Mouse (Mus musculus): ENCODE results near the gene Trim63. TPM values are rescaled to one million over a fixed set of nuclear protein-coding genes. Genes with fewer than 3 reads are reported as not detected.

Gene Trim63
- polyA plus RNA-seq, 1 experiment from 2014 or later = 0.11 TPM

DNA sequence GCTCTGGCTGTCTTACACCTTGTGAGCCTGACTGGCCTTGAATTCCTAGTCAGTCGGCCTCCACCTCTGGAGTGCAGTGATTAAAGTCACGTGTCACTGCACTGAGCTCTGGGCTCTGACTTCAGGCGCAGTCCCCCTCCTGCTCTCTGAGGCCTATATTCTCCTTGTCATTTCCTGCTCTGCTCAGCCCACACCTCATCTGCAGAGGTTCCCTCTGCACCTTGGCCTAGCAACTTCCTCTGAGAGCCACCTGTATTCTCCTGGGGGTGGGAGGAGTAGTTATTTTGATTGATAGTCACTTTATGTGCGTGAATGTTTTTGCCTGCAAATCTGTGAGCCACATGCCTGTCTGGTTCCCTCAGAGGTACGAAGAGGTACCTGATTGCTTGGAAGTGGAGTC lies 46.3 kb downstream of the Trim63 start:
- H3K27me3 ChIP-seq = peaks cover 21% of the 10 kb centered on the region
- no peaks in the 10 kb centered on the region for H3K9me3 ChIP-seq
- WGBS = 38% methylated on average over 5 of the region's 5 CpGs
- no peak overlapping the region for H3K27ac ChIP-seq
- no peak overlapping the region for H3K9ac ChIP-seq (replicated peaks)
- no peak overlapping the region for H3K4me2 ChIP-seq (replicated peaks)
- ATAC-seq = no peak
- H3K36me3 ChIP-seq = no peaks in the 10 kb centered on the region
- no peak overlapping the region for H3K4me3 ChIP-seq (replicated peaks)
- peaks cover 13% of the 10 kb centered on the region for H3K4me1 ChIP-seq (replicated peaks)

DNA sequence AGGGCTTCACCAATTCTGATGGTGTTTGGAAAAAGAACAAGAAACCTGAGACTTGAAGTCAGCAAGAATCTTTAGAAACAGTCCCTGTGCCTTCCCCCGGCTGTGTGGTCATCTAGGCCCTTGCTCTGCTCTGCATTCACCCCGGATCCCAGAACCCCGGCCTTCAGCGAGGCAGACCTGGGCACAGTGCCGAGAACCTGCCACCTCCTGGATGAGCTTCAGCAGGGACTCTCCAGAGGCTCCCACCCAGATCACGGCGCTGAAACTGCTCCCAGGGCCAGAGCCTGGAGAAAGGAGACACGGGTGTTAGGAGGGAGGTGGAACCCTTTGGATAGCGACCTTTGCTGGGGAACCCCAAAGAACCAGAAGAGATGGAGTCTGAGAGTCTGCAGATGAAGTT lies 47.2 kb downstream of the Trim63 start:
- WGBS = 73% methylated on average over 9 of the region's 9 CpGs
- Histone ChIP-seq H3K9ac (replicated peaks) (no peak overlapping the region), H3K36me3 (no peaks in the 10 kb centered on the region), H3K4me3 (replicated peaks) (no peak overlapping the region), H3K27ac (no peak overlapping the region), H3K9me3 (no peaks in the 10 kb centered on the region), H3K27me3 (peaks cover 21% of the 10 kb centered on the region), H3K4me2 (replicated peaks) (no peak overlapping the region), H3K4me1 (replicated peaks) (peaks cover 10% of the 10 kb centered on the region)
- no peak for ATAC-seq

GRCm38 (mm10) chr4:134362586-134362985 lies 47.7 kb downstream of the Trim63 start:
- H3K4me3 ChIP-seq (replicated peaks) = no peak overlapping the region
- WGBS = 28% methylated on average over 9 of the region's 9 CpGs
- ATAC-seq = no peak
- H3K4me2 ChIP-seq (replicated peaks) = no peak overlapping the region
- no peaks in the 10 kb centered on the region for H3K9me3 ChIP-seq
- no peak overlapping the region for H3K27ac ChIP-seq
- H3K27me3 ChIP-seq = peaks cover 22% of the 10 kb centered on the region
- no peak overlapping the region for H3K9ac ChIP-seq (replicated peaks)
- H3K4me1 ChIP-seq (replicated peaks) = peaks cover 6% of the 10 kb centered on the region; the same call in 1 of the 2 replicates
- H3K36me3 ChIP-seq = no peaks in the 10 kb centered on the region

DNA sequence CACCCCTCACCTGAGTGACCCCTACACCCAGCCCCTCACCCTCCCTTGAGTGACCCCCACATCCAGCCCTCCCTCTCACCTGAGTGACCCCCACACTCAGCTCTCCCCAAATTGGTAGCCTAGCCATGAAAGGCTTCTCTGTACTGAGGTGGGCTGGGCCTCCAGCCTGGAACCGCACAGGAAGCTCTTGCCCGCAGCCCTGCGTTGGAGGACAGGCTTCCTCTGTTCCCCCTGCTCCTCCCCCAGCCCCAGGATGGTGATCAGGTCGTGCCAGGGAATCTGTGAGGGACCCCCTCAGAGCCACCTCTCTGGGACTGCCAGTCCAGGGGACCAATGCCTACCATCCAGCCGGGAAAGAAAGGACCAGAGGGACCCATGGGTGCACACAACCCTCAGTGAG lies 50.4 kb downstream of the Trim63 start:
- ATAC-seq = no peak
- H3K27me3 ChIP-seq = peaks cover 30% of the 10 kb centered on the region
- no peaks in the 10 kb centered on the region for H3K36me3 ChIP-seq
- H3K4me2 ChIP-seq (replicated peaks) = no peak overlapping the region
- H3K4me1 ChIP-seq (replicated peaks) = 0 out of 2 replicates have a peak, but pooled peaks cover 2% of the 10 kb centered on the region
- H3K27ac ChIP-seq = no peak overlapping the region
- WGBS = 61% methylated on average over 5 of the region's 5 CpGs
- no peaks in the 10 kb centered on the region for H3K9me3 ChIP-seq
- H3K9ac ChIP-seq (replicated peaks) = no peak overlapping the region
- H3K4me3 ChIP-seq (replicated peaks) = no peak overlapping the region

DNA sequence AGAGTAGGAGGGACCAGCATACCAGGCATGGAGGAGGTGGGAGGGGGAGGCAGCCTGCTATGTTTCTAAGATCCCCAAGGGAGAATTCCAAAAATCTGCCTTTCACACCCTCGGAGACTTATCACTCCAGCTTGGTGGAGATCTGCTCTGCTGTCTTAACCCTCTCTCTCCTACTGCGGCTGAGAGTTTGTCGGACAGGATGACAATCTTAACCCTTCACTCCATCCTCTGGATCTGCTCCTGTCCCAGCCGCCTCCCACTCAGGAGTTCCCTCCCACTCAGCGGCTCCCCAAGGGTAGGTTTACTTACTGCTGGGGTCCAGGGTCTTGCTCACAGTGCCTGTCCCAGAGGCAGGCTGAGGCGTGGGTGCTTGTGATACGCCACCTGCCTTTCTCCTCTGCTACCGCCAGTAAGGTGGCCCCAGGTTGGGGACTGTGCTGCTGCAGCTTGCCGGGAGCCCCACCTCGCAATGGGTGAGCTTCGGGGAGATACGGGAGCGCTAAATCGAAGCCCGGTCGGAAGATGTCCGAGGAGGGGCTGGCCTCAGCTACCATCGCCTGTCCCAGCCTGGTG lies 55.8 kb downstream of the Trim63 start:
- Histone ChIP-seq H3K9ac (replicated peaks) (0 out of 2 replicates have a peak overlapping the region, but pooled peaks have one; percentile 33), H3K27ac (no peak overlapping the region), H3K4me1 (replicated peaks) (peaks cover 22% of the 10 kb centered on the region), H3K9me3 (no peaks in the 10 kb centered on the region), H3K4me2 (replicated peaks) (peak overlapping the region; percentile 96), H3K4me3 (replicated peaks) (peak overlapping the region; percentile 53), H3K36me3 (no peaks in the 10 kb centered on the region), H3K27me3 (peaks cover 51% of the 10 kb centered on the region)
- WGBS = 3% methylated on average over 18 of the region's 18 CpGs
- no peak for ATAC-seq

GRCm38 (mm10) chr4:134371316-134371855 lies 56.5 kb downstream of the Trim63 start:
- ATAC-seq = no peak
- H3K27ac ChIP-seq = no peak overlapping the region
- peaks cover 48% of the 10 kb centered on the region for H3K27me3 ChIP-seq
- H3K4me1 ChIP-seq (replicated peaks) = peaks cover 22% of the 10 kb centered on the region
- under 1% methylated on average over 17 of the region's 17 CpGs for WGBS
- 0 out of 2 replicates have a peak overlapping the region, but pooled peaks have one; percentile 33 for H3K9ac ChIP-seq (replicated peaks)
- no peaks in the 10 kb centered on the region for H3K9me3 ChIP-seq
- peak overlapping the region; percentile 53 for H3K4me3 ChIP-seq (replicated peaks)
- no peaks in the 10 kb centered on the region for H3K36me3 ChIP-seq
- H3K4me2 ChIP-seq (replicated peaks) = peak overlapping the region; percentile 96

DNA sequence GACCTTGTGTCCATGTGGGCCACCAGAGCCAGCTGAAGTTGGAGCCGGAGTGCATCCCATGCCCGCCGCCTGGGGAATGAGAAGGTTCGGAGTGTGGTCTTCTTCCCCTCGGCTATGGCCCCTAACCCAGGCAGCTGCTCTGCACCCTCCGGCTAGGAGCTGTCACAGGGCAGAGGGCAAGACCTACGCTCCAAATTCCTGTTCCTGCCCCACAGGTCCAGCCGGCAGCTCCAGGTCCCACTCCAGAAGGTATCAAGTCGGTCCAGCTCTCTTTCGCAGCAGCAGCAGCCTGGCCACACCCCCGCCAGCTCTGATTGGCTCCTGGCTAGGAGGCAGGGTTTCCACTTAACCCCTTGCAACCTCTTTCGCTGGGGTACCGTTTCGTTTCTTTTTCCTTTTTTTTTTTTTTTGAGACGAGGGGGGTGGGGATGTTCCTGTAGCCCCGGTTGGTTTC lies 57.4 kb downstream of the Trim63 start:
- under 1% methylated on average over 16 of the region's 16 CpGs for WGBS
- Histone ChIP-seq H3K9me3 (no peaks in the 10 kb centered on the region), H3K4me1 (replicated peaks) (peaks cover 22% of the 10 kb centered on the region), H3K4me3 (replicated peaks) (peak overlapping the region; percentile 53), H3K27ac (no peak overlapping the region), H3K4me2 (replicated peaks) (peak overlapping the region; percentile 96), H3K27me3 (peaks cover 48% of the 10 kb centered on the region), H3K36me3 (no peaks in the 10 kb centered on the region), H3K9ac (replicated peaks) (peak overlapping the region; percentile 58)
- peak; percentile 89 for ATAC-seq

GRCm38 (mm10) chr4:134373295-134373694 lies 58.4 kb downstream of the Trim63 start:
- H3K4me1 ChIP-seq (replicated peaks) = peaks cover 25% of the 10 kb centered on the region
- H3K9ac ChIP-seq (replicated peaks) = no peak overlapping the region
- H3K36me3 ChIP-seq = no peaks in the 10 kb centered on the region
- H3K4me3 ChIP-seq (replicated peaks) = no peak overlapping the region
- H3K27me3 ChIP-seq = peaks cover 40% of the 10 kb centered on the region
- no peaks in the 10 kb centered on the region for H3K9me3 ChIP-seq
- no peak overlapping the region for H3K4me2 ChIP-seq (replicated peaks)
- no peak overlapping the region for H3K27ac ChIP-seq
- ATAC-seq = no peak
- WGBS = 76% methylated on average over 8 of the region's 8 CpGs

- H3K36me3 ChIP-seq = no peaks in the 10 kb centered on the region
- no peak overlapping the region for H3K27ac ChIP-seq
- no peak overlapping the region for H3K4me2 ChIP-seq (replicated peaks)
- 55% methylated on average over 1 of the region's 1 CpGs for WGBS
- no peak overlapping the region for H3K4me3 ChIP-seq (replicated peaks)
- H3K27me3 ChIP-seq = peaks cover 30% of the 10 kb centered on the region
- H3K9me3 ChIP-seq = no peaks in the 10 kb centered on the region
- H3K4me1 ChIP-seq (replicated peaks) = peaks cover 25% of the 10 kb centered on the region
- no peak for ATAC-seq
- H3K9ac ChIP-seq (replicated peaks) = no peak overlapping the region
These were observed 59.4 kb downstream of the Trim63 start for GRCm38 (mm10) chr4:134374306-134374705.

GRCm38 (mm10) chr4:134378089-134378615 lies 63.2 kb downstream of the Trim63 start:
- ATAC-seq = no peak
- Histone ChIP-seq H3K9me3 (no peaks in the 10 kb centered on the region), H3K27me3 (no peaks in the 10 kb centered on the region), H3K4me3 (replicated peaks) (no peak overlapping the region), H3K4me2 (replicated peaks) (no peak overlapping the region), H3K9ac (replicated peaks) (no peak overlapping the region), H3K27ac (no peak overlapping the region), H3K36me3 (no peaks in the 10 kb centered on the region), H3K4me1 (replicated peaks) (0 out of 2 replicates have a peak, but pooled peaks cover 2% of the 10 kb centered on the region)
- whole genome bisulfite sequencing = 37% methylated on average over 10 of the region's 10 CpGs

Data from midbrain, embryonic 13.5 days (tissue).